ENCODE assay signal across 40 mouse cellular contexts in the genomic region with DNA sequence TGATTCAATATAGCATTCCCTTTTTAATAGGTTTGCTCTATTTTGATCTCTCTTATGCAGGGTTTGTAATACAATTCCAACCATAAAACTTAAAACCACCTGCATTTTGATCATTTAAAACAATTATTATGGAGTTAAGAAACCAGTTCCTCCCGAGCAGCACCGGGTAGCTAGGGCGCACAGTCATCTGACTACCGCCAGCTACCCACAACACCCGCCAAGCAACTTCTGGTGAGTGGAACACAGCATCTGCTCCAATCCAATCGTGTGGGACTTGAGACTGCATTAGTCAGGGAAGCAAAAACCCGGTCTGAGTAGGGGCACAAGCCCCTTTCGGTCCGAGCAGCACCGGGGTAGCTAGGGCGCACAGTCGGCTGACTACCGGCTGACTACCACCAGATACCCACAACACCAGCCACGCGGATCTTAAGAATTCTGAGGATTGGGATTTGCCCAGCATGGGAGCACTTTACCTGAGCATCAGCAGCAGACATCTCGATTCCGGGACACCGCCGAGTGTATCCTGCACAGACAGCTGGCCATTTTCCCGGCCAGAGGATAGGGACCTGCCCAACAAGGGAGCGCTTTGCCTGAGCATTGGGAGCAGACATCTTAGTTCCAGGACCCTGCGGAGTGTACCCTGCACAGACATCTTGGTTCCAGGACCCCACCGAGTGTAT. TPM values are rescaled to one million over a fixed set of nuclear protein-coding genes. Genes with fewer than 3 reads are reported as not detected.
"Had no signal": no experiment of that assay in that cellular context is flagged by ENCODE, and none has a peak within 500 bp of the region (broad histone marks: within the 10 kb centered on the region; RNA-seq: fewer than 3 reads in every experiment).

No protein-coding gene starts in this region.

RNA-seq across cellular contexts. Expression of a gene that starts 33.2 kb away (rescaled TPM):
- total RNA-seq: left cerebral cortex, postnatal 14 days; left cerebral cortex, postnatal 25 days; left cerebral cortex, postnatal 36 days; left cerebral cortex, postnatal 4 days; liver, adult 2 months; megakaryocyte progenitor cell, adult 5-6 weeks; megakaryocyte, adult 5-6 weeks; megakaryocyte-erythroid progenitor cell, adult 5-6 weeks; midbrain, postnatal 0 days; monocyte, adult 5-6 weeks had no signal
- polyA plus RNA-seq: limb, embryonic 10.5 days; limb, embryonic 11.5 days; limb, embryonic 12.5 days; limb, embryonic 13.5 days; limb, embryonic 14.5 days; limb, embryonic 15.5 days; liver, adult 2 months; liver, embryonic 11.5 days; liver, embryonic 12.5 days; liver, embryonic 13.5 days; liver, embryonic 14.5 days; liver, embryonic 15.5 days; liver, embryonic 16.5 days; liver, postnatal 0 days; lung, adult 2 months; lung, embryonic 14.5 days; lung, embryonic 15.5 days; lung, embryonic 16.5 days; lung, postnatal 0 days; macrophage; midbrain, embryonic 10.5 days; midbrain, embryonic 11.5 days; midbrain, embryonic 12.5 days; midbrain, embryonic 13.5 days; midbrain, embryonic 14.5 days; midbrain, embryonic 15.5 days; midbrain, embryonic 16.5 days; midbrain, postnatal 0 days; myocyte; neural tube, embryonic 11.5 days; neural tube, embryonic 12.5 days; neural tube, embryonic 13.5 days had no signal
